Mouse (Mus musculus) right cerebral cortex, postnatal 10 days (tissue): Measurements from ENCODE around the gene Nfyb.
A peak's percentile ranks its signal among the peaks of the same experiment; 100 is the strongest.

ENCODE experiments used
- DNase-seq, 2 experiments: peaks; one replicate each; pipeline ENCODE4 v3.0.0; 2021; ENCODE audit warnings: low spot score in 2 of 2

Gene Nfyb

DNA sequence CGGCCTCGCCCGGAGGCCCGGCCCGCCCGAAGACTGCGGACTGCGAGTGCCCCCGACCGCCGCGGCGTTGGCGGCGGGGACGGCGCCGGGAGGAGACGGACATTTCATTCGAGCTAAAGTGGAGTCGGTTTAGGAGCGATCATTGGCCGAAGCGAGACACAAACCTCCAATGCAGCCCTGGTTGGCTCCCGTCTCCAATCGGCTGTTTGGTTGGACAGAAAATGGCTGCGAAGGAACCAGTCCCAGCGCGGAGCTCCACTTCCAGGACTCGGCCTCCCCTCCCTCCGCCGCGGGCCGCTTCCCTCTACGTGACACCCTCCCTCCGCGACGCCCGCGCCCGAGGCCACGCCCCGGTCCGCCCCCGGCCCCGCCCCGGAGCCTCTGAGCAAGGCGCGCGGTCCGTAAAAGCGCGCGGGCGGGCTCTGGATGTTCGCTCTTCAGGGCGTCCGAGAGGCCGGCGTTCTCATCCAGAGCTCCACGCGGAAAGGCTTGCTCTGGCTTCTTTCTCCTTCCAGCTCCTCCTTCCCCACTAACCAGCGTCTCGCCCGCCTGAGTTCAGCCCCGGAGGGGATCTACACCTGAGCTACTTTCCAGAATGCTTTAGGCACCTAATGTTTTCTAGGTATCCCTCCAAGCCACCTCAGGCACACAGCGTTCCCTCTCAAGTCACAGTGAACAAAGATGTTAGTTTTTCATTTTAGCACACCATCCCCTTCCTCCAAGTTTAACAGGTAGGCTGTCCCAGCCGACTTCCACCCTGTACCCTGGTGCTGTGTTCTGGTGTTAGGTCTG lies at the start of gene Nfyb:
Gene Nfyb, minus strand, starts transcription at position 305 of the 792 bp plus-strand sequence.
- DNase-seq: peak; percentile 98 to 99

DNA sequence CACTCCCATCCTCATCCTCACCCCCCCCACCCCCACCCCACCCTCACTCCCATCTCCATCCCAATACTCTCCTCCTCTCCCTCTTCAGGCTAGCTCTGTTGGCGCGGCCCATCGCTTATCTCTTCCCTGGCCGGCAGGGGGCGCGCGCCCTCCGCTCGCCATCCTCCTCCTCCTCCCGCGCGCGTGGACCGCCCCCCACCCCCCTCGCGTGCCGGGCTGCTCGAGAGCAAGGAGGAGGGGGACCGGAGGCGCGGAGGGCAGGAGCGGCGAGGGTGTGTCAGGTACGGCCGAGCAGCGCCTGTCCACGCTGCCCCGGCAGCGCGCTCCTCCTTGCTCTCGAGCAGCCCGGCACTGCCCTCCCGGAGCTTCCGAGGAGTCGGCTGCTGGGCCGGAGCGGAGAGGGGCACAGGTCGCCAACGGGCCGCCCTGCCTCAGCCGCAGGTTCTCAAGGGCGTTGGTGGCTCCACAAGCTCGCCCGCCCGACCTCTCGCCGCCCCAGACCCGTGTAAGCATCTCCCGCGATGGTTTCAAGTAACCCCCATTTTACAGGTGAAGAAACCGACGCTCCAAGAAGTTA lies 48.0 kb upstream of the Nfyb start:
- peak; percentile 65 to 84 for DNase-seq

DNA sequence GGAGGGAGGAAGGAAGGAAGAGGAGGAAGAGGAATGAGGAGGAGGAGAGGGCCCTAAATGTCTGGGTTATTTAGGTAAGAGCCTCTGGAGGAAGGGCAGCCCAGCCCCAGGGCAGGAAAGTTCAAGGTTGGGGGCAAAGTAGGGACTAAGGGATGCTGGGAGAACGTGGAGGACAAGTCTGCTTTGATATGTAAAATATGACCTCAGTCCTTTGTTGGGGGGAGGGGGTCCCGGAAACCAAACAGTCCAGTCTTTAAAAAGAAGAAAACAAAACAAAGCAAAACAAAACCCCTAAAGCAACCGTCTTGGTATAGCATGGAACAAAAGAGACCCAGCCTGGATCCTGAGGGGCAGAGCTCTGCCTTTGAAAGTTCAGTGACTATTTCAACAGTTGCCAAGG lies 45.4 kb upstream of the Nfyb start:
- no peak for DNase-seq

- no peak for DNase-seq
Observed at GRCm38 (mm10) chr10:82808891-82809290, 44.9 kb upstream of the Nfyb start.

GRCm38 (mm10) chr10:82808155-82808554 lies 44.2 kb upstream of the Nfyb start:
- DNase-seq: no peak

- DNase-seq: no peak
Observed at GRCm38 (mm10) chr10:82807238-82807637, 43.3 kb upstream of the Nfyb start.

DNA sequence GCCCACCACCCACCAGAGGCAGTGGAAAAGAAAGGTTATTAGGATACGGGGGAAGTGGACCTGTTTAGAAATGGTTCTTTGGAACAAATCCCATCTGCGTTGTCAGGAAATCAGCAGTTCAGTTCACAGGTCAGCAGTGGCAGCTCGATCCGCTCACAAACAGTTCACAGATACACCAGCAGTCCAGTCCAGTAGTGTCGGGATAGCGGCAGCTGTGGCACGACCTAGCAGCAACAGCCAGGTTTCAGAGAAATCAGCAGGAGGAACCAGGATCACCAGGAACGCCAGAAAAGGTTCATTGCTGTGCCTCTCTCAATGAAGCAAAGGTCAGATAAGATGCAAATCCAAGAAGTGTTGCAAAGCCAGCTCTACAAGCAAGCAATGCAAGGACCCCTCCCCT lies 42.5 kb upstream of the Nfyb start:
- DNase-seq: no peak

DNA sequence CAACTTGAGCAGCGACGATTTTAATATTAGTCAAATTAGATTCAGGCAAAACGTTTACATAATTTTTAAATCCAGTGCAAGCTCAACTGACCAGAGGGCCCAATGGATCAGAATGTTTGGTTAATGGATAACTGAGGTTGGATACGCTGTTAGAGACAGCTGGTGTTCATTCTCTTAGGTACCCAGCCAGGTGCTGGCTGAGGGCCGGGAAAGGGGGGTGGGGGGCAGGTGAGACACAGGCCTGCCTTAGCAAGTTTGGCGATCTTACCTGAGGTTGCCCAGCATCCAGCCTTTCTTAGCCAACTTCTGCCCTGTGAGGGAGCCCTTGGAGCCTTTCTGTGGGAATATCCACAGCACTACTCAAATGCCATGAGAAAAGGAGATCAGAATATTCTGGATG lies 41.2 kb upstream of the Nfyb start:
- DNase-seq: no peak

- DNase-seq: no peak
Observed at GRCm38 (mm10) chr10:82804396-82804795, 40.5 kb upstream of the Nfyb start.

- DNase-seq: no peak
Observed at GRCm38 (mm10) chr10:82800094-82800493, 36.1 kb upstream of the Nfyb start.

GRCm38 (mm10) chr10:82798312-82798933 lies 34.5 kb upstream of the Nfyb start:
- no peak for DNase-seq

DNA sequence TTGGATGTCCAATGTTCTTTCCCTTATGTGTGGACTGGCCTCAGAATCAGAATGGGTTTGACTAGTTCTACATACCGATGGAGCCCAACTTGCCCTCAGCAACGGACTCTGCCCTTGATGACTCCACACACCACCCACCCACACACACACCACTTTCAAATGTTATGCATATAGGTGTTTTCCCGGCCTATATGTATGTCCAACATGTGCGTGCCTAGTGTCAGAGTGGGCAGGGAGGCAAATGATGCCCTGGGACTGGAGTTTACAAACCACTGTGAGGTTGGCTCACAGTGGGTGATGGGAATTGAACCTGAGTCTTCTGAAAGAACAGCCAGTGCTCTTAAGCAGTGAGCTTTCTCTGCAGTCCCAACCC lies 33.2 kb upstream of the Nfyb start:
- no peak for DNase-seq

DNA sequence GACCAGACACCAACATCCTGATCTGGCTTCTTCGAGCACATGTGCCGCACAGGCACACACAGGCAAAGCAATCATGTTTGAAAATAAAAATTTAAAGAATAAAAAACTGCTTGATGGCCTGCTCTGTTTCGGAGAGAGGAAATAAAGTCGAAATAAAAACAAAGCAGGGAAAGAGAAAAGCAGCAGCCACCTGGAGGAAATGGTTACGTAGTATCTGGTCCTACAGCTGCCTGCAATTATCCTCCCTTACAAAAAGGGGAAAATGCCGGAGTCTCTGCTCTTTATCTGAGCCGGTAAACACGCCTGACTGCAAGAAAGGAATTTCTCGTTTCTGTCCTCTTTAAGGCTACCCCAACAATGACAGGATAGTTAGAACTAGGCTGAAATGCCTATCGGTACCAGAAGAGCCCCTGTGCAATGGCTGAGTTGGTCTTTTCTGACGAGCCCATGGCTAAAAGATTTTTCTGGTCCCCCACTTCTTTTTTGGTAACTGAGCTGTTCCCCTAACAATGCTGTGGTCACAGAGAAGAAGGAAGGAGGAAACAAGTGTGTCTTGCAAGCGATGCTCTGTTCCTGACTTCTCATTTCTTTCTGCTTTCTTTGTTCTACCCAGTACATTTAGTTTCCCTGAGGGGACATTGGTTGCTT lies 32.7 kb upstream of the Nfyb start:
- DNase-seq: no peak

DNA sequence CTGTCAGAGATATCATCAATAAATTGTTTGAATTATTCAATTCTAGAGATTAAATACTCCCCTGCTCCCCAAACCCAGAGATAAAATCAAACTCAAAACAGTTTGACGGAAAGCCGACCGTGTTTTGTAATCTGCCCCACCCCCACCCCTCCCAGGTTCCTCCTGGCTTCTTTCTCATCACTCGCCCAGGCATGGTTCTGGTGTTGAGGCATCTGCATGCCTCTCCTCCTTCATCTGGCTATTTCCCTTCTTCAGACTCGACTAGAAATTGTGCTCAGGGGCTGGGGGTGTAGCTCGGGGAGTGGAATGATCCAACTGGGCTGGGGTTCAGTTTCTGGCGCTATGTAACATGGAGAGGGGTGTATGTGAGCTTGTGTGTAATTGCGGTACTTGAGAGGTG lies 31.8 kb upstream of the Nfyb start:
- DNase-seq: no peak

- peak; percentile 84 to 86 for DNase-seq
Observed at GRCm38 (mm10) chr10:82795071-82795731, 31.3 kb upstream of the Nfyb start.

- DNase-seq: no peak
Observed at GRCm38 (mm10) chr10:82792311-82792710, 28.4 kb upstream of the Nfyb start.

DNA sequence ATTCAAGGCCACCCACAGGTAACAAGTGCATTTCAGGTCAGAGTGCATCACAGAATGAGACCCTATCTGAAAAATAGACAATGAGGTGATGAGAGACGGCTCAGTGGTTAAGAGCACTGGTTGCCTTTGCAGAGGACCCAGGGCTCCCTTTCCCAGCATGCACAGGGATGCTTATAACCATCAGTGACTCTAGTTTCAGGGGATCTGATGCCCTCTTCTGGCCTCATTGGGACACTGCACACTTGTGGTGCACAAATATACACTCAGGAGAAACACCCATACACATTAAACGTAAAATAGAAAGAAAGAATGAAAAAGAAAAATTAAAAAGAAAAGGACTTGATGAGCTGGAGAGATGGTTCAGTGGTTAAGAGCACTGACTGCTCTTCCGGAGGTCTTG lies 27.8 kb upstream of the Nfyb start:
- no peak for DNase-seq

GRCm38 (mm10) chr10:82790504-82790903 lies 26.6 kb upstream of the Nfyb start:
- no peak for DNase-seq

DNA sequence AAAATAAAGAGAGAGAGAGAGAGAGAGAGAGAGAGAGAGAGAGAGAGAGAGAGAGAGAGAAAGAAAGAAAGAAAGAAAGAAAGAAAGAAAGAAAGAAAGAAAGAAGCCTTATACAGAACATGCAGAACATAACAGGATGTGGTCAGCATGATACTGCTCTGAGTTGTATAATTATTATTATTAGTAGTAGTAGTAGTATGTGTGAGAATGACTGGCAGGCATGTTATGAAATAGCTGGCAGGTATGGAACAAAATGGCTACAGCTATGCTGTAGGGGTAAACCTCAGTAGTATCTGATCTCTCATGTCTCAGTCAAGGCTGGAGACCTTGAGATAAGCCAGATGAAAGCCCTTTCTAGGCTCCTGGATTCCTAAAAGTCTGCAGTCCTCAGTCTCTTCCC lies 25.2 kb upstream of the Nfyb start:
- DNase-seq: no peak

DNA sequence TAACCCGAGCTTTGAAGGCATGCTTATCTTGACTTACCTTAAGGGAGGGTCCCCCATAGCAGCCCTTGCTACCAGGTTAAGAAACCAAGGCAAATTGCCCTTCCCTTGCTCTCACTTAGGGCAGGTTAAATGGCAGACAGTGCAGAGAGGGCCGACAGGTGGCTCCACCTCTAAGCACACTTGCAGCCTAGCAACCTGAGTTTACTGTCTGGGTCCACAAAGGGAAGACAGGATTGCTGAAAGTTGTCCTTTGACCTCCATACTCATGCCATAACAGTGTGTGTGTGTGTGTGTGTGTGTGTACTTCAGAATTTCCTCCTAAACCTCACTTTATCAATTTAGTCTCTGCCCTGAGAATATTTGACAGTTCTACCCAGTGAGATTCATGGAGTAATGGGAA lies 18.5 kb upstream of the Nfyb start:
- DNase-seq: no peak

DNA sequence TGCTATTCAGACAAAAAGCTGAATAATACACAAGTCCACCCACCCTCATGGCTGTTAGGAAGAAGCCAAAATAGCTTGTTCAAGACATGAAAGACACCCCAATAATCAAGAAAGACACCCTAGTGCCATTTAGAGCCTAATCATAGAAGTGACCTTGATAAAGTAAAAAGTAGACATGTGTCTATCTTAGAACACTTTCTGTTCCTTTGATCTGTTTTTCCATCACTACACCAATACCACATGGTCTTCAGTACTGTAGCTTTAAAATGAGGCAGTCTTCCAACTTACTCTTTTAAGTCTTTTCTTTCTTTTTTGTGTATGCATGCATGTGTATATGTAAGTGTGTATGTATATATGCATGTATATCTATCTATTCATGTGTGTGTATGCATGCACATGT lies 16.9 kb upstream of the Nfyb start:
- DNase-seq: no peak

- DNase-seq: no peak
Observed at GRCm38 (mm10) chr10:82780322-82780721, 16.4 kb upstream of the Nfyb start.
